Mouse (Mus musculus) megakaryocyte, embryonic 14.5 days (primary cell): ENCODE results near the gene Bckdhb. TPM values are rescaled to one million over a fixed set of nuclear protein-coding genes. Genes with fewer than 3 reads are reported as not detected.

Source experiments
- H3K27me3 ChIP-seq: replicated peaks from 2 replicates; pipeline ENCODE3; 2012; ENCODE audit warnings: inconsistent platforms
- H3K36me3 ChIP-seq: replicated peaks from 2 replicates; pipeline ENCODE3; 2012; ENCODE audit warnings: low read length, inconsistent platforms, mixed read lengths
- H3K4me1 ChIP-seq: 2 replicates; pipeline ENCODE4 v1.6.1; 2012; ENCODE audit warnings: inconsistent platforms
- H3K4me3 ChIP-seq: replicated peaks from 2 replicates; pipeline ENCODE3; 2012; ENCODE audit warnings: moderate library complexity, mild to moderate bottlenecking, inconsistent platforms
- H3K9me3 ChIP-seq: 2 replicates; pipeline ENCODE4 v1.6.1; 2012; ENCODE audit warnings: inconsistent platforms
- FLI1 ChIP-seq: IDR thresholded peaks from 2 replicates; pipeline ENCODE4 v1.6.1; 2012; ENCODE audit warnings: low read length, inconsistent platforms, mixed read lengths
- GATA1 ChIP-seq: IDR thresholded peaks from 3 replicates; pipeline ENCODE4 v1.6.1; 2012; ENCODE audit warnings: mixed read lengths, low read length, inconsistent platforms, borderline replicate concordance
- polyA plus RNA-seq: library from polyadenylated mRNA; stranded (reverse); fragments of >175 nt; gene quantifications from 2 replicates; pipeline ENCODE4 v1.2.3, GENCODE M21; 2012; ENCODE audit warnings: low replicate concordance; ENCODE audit not compliant: insufficient read depth

The Bckdhb gene
- polyA plus RNA-seq, 1 experiment, result 7.3 TPM

GRCm38 (mm10) chr9:84019627-84020026 lies 94.7 kb downstream of the Bckdhb start:
- no peaks in the 10 kb centered on the region for H3K36me3 ChIP-seq
- H3K4me3 ChIP-seq, result no peak overlapping the region
- no peaks in the 10 kb centered on the region for H3K4me1 ChIP-seq
- no peak for TF ChIP-seq GATA1
- TF ChIP-seq FLI1, result no peak
- H3K27me3 ChIP-seq, result no peaks in the 10 kb centered on the region
- H3K9me3 ChIP-seq, result no peaks in the 10 kb centered on the region

DNA sequence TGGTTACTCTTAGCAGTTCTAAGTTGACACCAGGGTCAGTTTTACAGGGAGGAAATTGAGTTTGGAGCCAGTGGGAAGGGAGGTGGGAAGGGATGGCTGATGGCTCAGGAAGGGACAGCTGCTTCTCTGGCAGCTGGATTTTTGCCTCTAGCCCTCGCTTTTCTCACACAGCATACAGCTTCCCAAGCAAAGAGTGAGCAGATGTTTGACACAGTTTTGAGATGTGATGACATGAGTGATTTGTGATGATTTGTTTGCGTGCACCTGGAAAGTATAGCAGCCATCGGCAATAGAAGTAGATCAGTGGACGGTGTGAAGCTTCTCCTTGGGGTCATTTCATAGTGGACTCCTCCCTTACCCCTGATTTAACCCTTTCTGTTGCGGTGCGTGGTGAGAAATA lies 96.2 kb downstream of the Bckdhb start:
- TF ChIP-seq FLI1 (no peak), GATA1 (no peak)

DNA sequence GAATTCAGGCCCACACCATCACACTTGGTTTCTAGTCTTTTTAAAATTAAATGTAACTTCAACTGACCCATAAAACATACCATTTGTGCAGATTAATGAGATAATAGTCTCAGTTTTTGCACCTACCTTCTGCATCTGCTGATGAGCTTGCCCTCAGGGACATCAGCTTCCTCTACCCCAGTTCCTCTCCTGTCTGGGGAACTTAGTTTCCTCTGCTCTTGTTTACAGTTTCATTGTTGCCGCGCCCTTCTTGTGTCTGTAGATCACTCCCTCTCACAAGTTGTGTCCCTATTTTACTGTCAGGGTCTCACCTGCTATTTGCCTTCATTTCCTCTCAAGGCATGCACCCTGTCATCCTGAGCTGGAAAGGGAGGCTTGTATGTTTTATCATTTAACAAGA lies 103.2 kb downstream of the Bckdhb start:
- Histone ChIP-seq H3K4me3 (no peak overlapping the region), H3K27me3 (no peaks in the 10 kb centered on the region), H3K36me3 (peaks cover 7% of the 10 kb centered on the region), H3K9me3 (peaks cover 7% of the 10 kb centered on the region), H3K4me1 (peaks cover 8% of the 10 kb centered on the region)
- TF ChIP-seq FLI1 (no peak), GATA1 (no peak)

More for the DNA sequence above, 96.2 kb downstream of the Bckdhb start:
- Histone ChIP-seq H3K36me3 (peaks cover 7% of the 10 kb centered on the region), H3K4me3 (no peak overlapping the region), H3K4me1 (no peaks in the 10 kb centered on the region), H3K9me3 (peaks cover 7% of the 10 kb centered on the region), H3K27me3 (no peaks in the 10 kb centered on the region)

- peaks cover 1% of the 10 kb centered on the region for H3K36me3 ChIP-seq
- TF ChIP-seq GATA1, result no peak
- H3K9me3 ChIP-seq, result peaks cover 1% of the 10 kb centered on the region
- H3K4me1 ChIP-seq, result peaks cover 11% of the 10 kb centered on the region
- H3K4me3 ChIP-seq, result no peak overlapping the region
- no peaks in the 10 kb centered on the region for H3K27me3 ChIP-seq
Observed at GRCm38 (mm10) chr9:84030691-84031290, 105.8 kb downstream of the Bckdhb start.

GRCm38 (mm10) chr9:84031406-84031805 lies 106.5 kb downstream of the Bckdhb start:
- no peak for TF ChIP-seq FLI1
- no peak for TF ChIP-seq GATA1
- Histone ChIP-seq H3K36me3 (no peaks in the 10 kb centered on the region), H3K9me3 (no peaks in the 10 kb centered on the region)

GRCm38 (mm10) chr9:84032669-84033341 lies 107.9 kb downstream of the Bckdhb start:
- TF ChIP-seq GATA1 (no peak), FLI1 (no peak)
- no peak overlapping the region for H3K4me3 ChIP-seq
- H3K4me1 ChIP-seq, result peaks cover 15% of the 10 kb centered on the region
- H3K9me3 ChIP-seq, result no peaks in the 10 kb centered on the region
- no peaks in the 10 kb centered on the region for H3K27me3 ChIP-seq
- no peaks in the 10 kb centered on the region for H3K36me3 ChIP-seq

More at GRCm38 (mm10) chr9:84031406-84031805, 106.5 kb downstream of the Bckdhb start:
- no peaks in the 10 kb centered on the region for H3K27me3 ChIP-seq
- no peak overlapping the region for H3K4me3 ChIP-seq
- H3K4me1 ChIP-seq, result peaks cover 15% of the 10 kb centered on the region

DNA sequence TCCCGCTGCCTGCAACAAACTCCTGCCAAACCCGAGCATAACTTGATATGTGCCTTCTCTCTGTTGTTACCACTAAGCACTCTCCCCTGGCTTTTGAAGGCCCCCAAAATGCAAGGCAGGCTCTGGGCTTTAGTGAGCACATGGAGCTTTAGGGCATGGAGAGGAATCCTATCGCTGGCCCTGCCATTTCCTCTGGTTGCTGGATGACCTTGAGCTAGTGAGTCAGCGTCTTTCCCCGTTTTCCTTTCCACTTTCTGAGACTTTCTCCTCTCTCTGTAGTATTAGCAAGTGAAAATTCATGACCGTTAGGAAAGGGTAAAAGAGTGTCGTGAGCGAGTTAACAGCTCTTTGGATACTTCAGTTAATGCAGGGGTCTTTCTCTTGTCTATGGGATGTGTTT lies 111.1 kb downstream of the Bckdhb start:
- H3K36me3 ChIP-seq, result no peaks in the 10 kb centered on the region
- TF ChIP-seq FLI1 (no peak), GATA1 (no peak)
- H3K27me3 ChIP-seq, result no peaks in the 10 kb centered on the region
- H3K4me3 ChIP-seq, result no peak overlapping the region
- H3K4me1 ChIP-seq, result peaks cover 8% of the 10 kb centered on the region
- no peaks in the 10 kb centered on the region for H3K9me3 ChIP-seq

DNA sequence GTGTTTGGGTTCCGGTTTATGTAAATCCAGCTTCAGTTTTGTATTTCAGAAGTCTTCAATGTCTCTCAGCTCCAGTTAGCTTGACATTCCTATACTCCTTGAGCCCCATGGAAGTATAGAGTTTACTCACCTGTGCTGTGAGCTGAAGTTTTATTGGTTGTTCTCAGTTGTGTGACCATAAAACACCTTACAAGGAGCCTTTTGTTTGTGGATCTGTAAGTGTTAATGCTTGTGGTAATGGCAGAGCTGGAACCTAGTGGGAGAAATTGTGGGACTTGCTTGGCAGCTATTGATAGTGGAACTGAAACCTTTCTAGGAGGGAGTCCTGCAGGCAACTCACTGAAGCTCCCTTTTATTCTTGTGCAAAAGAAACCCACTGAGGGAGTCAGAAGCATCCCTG lies 112.3 kb downstream of the Bckdhb start:
- TF ChIP-seq GATA1 (no peak), FLI1 (no peak)
- H3K4me3 ChIP-seq, result no peak overlapping the region

GRCm38 (mm10) chr9:84038946-84039345 lies 114.0 kb downstream of the Bckdhb start:
- TF ChIP-seq FLI1, result no peak
- TF ChIP-seq GATA1, result no peak
- Histone ChIP-seq H3K36me3 (no peaks in the 10 kb centered on the region), H3K4me1 (peaks cover 7% of the 10 kb centered on the region; the same call in 1 of the 2 replicates), H3K27me3 (no peaks in the 10 kb centered on the region), H3K9me3 (no peaks in the 10 kb centered on the region), H3K4me3 (no peak overlapping the region)

More for the DNA sequence above, 112.3 kb downstream of the Bckdhb start:
- peaks cover 7% of the 10 kb centered on the region; the same call in 1 of the 2 replicates for H3K4me1 ChIP-seq
- H3K9me3 ChIP-seq, result no peaks in the 10 kb centered on the region
- no peaks in the 10 kb centered on the region for H3K27me3 ChIP-seq
- no peaks in the 10 kb centered on the region for H3K36me3 ChIP-seq

DNA sequence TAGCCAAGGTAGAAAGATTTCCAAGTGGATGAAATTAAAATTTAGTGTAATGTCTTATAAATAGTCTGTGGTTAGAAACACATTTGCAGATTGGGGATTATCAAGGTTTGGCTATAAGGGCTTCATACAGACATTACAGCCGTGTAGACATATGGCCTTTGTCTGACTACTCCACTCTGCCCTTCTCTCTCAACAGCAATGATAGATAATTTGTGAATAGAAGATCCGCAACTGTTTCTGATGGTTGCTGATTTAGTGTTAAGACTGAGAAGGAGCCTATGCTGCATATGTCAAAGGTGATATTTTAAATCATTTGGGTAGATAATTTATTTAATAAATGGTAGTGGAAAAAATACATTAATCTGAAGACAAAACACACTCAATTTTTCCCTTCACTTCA lies 115.4 kb downstream of the Bckdhb start:
- TF ChIP-seq FLI1, result no peak
- no peak for TF ChIP-seq GATA1
- H3K4me3 ChIP-seq, result no peak overlapping the region
- no peaks in the 10 kb centered on the region for H3K27me3 ChIP-seq
- H3K36me3 ChIP-seq, result no peaks in the 10 kb centered on the region
- peaks cover 7% of the 10 kb centered on the region; the same call in 1 of the 2 replicates for H3K4me1 ChIP-seq
- no peaks in the 10 kb centered on the region for H3K9me3 ChIP-seq
